Mouse (Mus musculus) brain, adult 2 months (tissue): ENCODE measurements around the gene Gpr108.

Experiments used
- DNase-seq: peaks from one replicate; pipeline ENCODE4 v3.0.0; 2011; ENCODE audit warnings: low read depth, low spot score

The Gpr108 gene

DNA sequence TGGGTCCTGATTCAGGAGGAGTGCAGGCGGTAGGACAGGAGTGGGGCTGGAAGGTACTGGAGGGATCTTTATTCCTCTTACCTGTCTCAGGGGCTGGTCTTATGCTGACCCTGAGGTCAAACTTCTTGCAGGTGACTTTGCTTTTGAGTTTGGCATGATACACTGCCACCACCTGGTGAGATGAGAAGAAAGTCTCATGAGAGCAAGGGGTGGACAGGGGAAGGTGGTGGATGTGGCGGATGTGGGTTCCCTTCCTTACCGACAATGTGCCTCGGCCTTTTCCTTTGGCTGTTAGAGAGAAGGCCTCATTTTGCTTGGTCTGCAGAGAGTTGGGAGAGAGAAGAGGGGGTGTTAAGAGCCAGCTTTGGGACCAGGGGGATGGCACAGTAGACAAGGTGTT lies 38.9 kb downstream of the Gpr108 start:
- DNase-seq, result peak; percentile 10

DNA sequence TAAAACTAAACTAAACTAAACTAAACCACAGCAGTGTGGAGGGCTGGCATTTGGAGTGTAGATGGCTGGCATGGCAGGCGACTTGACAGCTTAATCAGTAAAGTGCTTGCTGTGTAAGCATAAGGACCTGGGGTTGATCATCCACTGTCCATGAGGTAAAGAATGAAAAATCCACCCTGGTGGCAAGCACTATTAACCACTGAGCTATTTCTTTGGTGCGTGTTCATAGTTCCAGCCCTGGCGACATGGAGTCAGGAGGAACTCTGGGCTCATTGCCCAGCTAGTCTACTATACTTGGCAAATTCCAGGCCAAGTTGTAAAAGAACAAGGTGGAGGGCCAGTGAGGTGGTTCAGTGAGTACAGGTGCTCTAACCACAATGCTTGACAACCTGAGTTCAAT lies 40.3 kb downstream of the Gpr108 start:
- no peak for DNase-seq

DNA sequence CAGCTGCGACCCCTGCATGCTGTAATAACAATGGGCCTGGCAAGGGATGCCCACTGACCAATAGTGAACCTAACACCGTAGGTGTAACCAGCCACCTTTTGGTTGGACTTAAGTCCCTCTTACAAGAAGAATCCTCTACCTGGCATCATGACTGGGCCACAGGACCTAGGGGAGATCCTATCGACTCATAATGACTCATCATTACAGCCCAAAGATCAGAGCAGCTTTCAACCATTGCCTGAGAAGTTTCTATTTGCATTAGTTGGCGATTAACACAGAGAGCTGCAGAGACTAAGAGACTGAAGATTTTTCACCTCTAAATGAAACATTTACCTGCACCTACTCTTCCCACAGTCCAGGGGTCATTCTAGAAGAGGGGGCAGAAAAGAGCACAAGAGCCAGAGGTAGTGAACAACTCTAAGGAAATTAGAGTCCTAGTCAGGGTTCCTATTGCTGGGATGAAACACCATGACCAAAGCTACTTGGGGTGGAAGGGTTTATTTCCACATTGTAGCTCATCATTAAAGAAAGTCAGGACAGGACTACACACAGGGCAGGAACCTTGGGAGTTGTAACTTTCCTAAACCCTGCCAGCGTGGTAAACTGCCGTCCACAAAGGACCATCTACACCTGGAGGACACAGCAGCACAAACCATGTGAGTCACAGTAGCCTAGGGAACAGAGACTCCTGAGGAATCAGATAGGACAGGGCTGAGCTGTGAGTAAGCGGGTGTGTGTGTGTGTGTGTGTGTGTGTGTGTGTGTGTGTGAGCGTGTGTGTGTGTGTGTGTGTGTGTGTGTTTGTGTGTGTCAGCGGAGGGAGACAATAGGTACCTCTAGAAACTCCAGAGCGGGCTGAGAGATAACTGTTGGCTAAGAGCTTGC lies 46.2 kb downstream of the Gpr108 start:
- no peak for DNase-seq

DNA sequence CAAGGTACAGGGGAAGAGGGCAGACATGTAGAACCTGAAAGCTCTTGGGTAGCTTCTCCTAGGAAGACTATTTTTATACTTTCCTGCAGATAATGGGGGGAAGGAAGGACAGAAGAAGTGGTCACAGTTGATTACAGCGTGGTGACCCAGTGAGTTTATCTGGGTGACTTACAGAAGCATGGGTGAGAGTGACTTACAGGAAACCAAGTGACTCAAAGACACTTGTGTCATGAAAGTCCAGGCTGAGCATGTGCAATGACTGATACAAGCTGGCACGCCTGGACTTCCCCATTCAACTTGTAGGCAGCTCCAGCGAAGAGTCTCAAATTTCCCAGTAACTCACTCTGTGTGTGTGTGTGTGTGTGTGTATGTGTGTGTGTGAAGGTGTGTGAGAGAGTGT lies 50.0 kb downstream of the Gpr108 start:
- no peak for DNase-seq

DNA sequence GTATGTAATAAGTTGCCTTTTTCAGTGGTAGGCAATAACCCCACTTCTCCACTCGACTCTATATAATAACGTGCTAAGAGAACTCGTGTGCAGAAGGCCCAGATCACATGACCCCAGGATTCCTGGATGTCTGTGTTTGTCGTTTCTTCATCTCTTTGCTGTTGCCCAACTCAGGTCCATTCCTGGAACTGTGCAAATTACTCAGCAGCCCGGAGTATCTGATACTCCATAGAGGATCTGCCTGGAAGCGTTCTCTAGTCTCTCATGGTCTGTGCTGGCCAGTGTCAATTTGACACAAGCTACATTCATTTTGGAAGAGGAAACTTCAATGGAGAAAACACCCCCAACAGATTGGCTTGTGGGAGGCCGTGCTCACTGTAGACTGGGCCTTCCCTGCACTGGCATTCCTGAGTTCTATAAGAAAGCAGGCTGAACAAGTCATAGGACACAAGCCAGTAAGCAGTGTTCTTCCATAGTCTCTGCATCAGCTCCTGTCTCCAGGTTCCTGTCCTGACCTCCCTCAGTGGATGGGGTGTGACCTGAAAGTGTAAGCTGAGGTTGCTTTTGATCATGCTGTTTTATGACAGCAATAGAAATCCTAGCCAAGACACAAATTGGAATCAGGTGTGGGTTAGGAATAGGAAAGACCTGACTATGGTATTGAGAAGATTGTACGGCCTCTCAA lies 52.8 kb downstream of the Gpr108 start:
- DNase-seq, result no peak

DNA sequence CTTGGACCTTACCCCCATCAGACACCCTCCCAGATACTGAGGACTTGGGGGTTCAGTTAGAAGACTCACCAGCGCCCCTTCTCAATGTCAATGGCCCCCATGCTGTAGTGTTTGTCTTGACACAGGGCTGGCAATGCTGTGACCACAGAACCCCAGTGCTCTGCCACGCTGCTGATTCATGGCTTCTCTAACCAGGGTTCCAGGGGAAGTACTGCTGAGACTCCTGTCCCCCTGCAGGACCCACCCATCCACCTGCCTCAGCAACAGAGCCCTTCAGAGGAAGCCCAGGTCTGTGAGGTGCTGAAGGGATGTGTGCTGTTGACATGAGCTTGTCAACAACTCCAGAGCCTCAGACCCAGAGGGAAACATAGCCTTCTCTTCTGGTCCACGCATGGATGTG lies 53.5 kb downstream of the Gpr108 start:
- no peak for DNase-seq

DNA sequence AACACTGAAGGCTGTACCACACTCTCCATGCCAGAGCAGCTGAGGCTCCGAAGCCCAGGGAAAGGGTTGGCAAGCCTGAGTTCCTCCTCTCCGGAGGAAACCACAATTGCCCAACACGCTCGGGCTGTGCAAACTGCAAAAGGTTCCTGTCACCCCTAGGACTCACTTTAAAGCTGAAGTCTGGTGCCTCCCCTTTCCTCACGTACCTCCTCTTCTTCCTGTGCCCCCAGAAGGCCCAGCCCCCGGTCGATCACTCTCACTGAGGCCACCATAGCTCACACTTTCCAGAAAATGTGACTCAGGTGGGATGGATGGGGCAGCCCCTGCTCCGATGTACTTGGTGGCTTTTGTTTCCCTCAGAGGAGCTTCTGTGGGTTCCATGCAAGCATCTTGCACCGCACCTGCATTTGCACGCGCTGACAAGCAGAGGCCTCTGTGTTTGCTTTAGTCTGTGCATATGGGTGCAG lies 54.2 kb downstream of the Gpr108 start, which contains the start of gene Tnfsf14:
TSS of gene Tnfsf14 (minus strand) at position 137 of the 467 bp plus-strand sequence.
- peak; percentile 20 for DNase-seq

DNA sequence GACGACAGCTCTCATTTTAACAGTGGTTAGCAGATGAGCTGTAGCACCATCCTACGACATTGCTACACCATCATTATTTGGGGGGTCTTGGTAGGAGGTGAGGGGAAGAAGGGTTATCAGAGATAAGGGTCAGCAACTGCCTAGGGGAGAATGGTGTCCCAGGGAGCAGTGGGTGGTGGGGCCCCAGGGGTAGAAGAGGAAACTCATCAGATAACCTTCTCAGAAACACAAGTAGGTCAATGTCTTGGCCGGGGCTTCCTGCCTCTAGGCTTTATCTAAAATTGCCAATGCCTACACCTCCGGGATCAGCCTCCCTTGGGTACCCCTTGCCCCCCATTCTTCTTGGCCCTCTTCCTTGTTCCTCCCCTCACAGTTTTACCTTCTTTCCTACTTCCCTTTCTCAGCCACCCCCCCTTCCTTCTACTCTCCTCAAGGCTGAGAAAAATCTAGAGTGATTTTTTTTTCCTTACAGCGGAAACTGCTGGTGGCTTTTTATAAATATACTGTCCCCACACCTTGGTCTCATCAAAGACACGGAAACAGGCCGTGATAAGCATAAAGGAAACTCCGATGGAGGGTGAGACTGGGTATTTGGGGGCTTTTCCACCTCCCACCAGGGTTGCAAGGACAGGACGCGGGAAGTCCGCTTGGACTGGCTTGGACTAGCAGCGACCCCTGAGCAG lies 59.6 kb downstream of the Gpr108 start:
- no peak for DNase-seq

DNA sequence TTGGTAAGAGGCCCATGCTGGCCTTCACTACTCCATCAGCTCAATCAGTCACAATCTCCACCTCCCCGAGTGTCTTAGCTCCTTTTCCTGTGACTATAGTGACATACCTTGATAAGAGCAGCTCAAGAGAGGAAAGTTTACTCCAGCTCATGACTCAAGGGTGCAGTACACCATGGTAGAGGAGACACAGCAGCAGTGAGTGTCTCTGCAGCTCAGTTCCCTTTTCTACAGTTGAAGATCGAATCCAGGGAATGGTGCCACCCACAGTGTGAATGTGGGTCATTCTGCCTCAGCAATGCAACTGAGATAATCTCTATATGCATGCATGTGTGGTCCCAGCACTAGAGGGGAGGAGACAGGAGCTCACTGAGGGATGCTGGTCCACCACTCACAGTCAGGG lies 62.6 kb downstream of the Gpr108 start:
- no peak for DNase-seq
